Mouse (Mus musculus) forebrain, embryonic 14.5 days (tissue): ENCODE data around the gene Prkcd. TPM values are rescaled to one million over a fixed set of nuclear protein-coding genes. Genes with fewer than 3 reads are reported as not detected.

ENCODE experiments used
- ATAC-seq: fragments of 200-750 bp; cut with Nextera tagmentation; 2 replicates; pipeline ENCODE4 v1.8.0; 2017; ENCODE audit warnings: mild to moderate bottlenecking, moderate library complexity
- DNase-seq: peaks from one replicate; pipeline ENCODE4 v3.0.0-alpha.2; 2015; ENCODE audit warnings: low spot score
- H3K27ac ChIP-seq: fragments of 300-500 bp; sonication (generic); 2 replicates; pipeline ENCODE4 v1.5.1; 2014; ENCODE audit warnings: low read depth, mild to moderate bottlenecking, control low read depth, low read length, moderate library complexity
- H3K27me3 ChIP-seq: fragments of 300-500 bp; sonication (generic); replicated peaks from 2 replicates; pipeline ENCODE4 v1.6.1; 2014; ENCODE audit warnings: low read length, control low read depth, mixed read lengths; ENCODE audit not compliant: control insufficient read depth, insufficient read depth
- H3K36me3 ChIP-seq: fragments of 300-500 bp; sonication (generic); 2 replicates; pipeline ENCODE4 v1.6.1; 2014; ENCODE audit warnings: low read length, control low read depth; ENCODE audit not compliant: control insufficient read depth, insufficient read depth
- H3K4me1 ChIP-seq: fragments of 300-500 bp; sonication (generic); 2 replicates; pipeline ENCODE4 v1.6.1; 2014; ENCODE audit warnings: antibody characterized with exemption, low read length, control low read depth; ENCODE audit not compliant: control insufficient read depth, insufficient read depth
- H3K4me2 ChIP-seq: fragments of 300-500 bp; sonication (generic); 2 replicates; pipeline ENCODE4 v1.6.1; 2014; ENCODE audit warnings: mild to moderate bottlenecking, control low read depth, low read length
- H3K4me3 ChIP-seq: fragments of 300-500 bp; sonication (generic); 2 replicates; pipeline ENCODE4 v1.5.1; 2014; ENCODE audit warnings: low read depth, low read length, control low read depth
- H3K9ac ChIP-seq: fragments of 300-500 bp; sonication (generic); 2 replicates; pipeline ENCODE4 v1.6.1; 2014; ENCODE audit warnings: mild to moderate bottlenecking, low read length, control low read depth, moderate library complexity
- H3K9me3 ChIP-seq: fragments of 300-500 bp; sonication (generic); replicated peaks from 2 replicates; pipeline ENCODE4 v1.6.1; 2016; ENCODE audit warnings: low read length, control low read depth, mixed read lengths; ENCODE audit not compliant: control insufficient read depth
- WGBS: fragments of 180-500 bp; shearing (Covaris S2); extraction: QIAGEN DNeasy Blood & Tissue Kit; methylation state at CpG from one replicate; pipeline ENCODE4 v1.1.7; 2014; 5-methylcytosine and 5-hydroxymethylcytosine counted together
- polyA plus RNA-seq: library from polyadenylated mRNA; unstranded; fragments of >200 nt; fragmentation: Nextera tagmentation; extraction: Ambion mirVana; gene quantifications from 2 replicates; pipeline ENCODE4 v1.2.1, GENCODE M21; 2014

Gene Prkcd
- polyA plus RNA-seq, 1 experiment from 2014 or later = 17.9 TPM

DNA sequence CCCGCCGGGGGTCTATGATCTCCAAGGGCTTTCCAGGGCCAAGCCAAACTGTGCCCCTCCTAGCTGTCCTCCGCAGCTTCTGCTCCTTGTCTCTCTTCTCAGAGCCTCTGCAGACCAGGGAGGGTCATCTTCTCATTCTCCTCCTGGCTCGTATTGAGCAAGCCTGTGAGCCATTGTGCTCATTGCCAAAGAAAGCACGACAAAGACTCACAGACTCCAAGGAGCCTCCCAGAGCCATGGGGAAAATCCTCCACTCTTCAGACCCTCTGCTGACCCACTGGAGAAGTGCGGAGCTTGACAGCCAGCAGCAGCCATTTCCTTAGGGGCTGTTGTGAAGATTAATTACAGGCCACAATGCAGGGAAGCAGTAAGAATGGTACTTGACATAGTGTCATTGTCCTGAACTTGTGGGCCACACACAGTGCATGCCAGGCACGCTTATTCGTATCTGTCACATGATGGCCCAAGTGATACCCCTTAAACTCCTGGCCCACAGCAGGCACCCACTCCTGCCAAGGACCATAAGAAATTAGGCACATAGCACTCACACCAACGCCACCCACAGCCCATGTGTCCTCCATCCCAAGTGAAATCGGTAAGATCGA lies 35.9 kb downstream of the Prkcd start:
- H3K4me2 ChIP-seq = no peak overlapping the region
- 74% methylated on average over 11 of the region's 11 CpGs for WGBS
- H3K36me3 ChIP-seq = no peaks in the 10 kb centered on the region
- no peak for ATAC-seq
- no peaks in the 10 kb centered on the region for H3K27me3 ChIP-seq
- H3K4me1 ChIP-seq = peaks cover 20% of the 10 kb centered on the region
- H3K27ac ChIP-seq = no peak overlapping the region
- H3K4me3 ChIP-seq = no peak overlapping the region
- no peaks in the 10 kb centered on the region for H3K9me3 ChIP-seq
- H3K9ac ChIP-seq = no peak overlapping the region
- DNase-seq = no peak

GRCm38 (mm10) chr14:30586780-30587461 lies 39.1 kb downstream of the Prkcd start:
- no peaks in the 10 kb centered on the region for H3K9me3 ChIP-seq
- H3K27ac ChIP-seq = peak overlapping the region; percentile 40; the same call in 1 of the 2 replicates
- H3K9ac ChIP-seq = no peak overlapping the region
- ATAC-seq (peak; percentile 82), DNase-seq (peak; percentile 86)
- H3K27me3 ChIP-seq = no peaks in the 10 kb centered on the region
- H3K36me3 ChIP-seq = no peaks in the 10 kb centered on the region
- no peak overlapping the region for H3K4me2 ChIP-seq
- WGBS = 33% methylated on average over 7 of the region's 7 CpGs
- H3K4me1 ChIP-seq = peaks cover 5% of the 10 kb centered on the region; the same call in 1 of the 2 replicates
- H3K4me3 ChIP-seq = no peak overlapping the region

GRCm38 (mm10) chr14:30585323-30585722 lies 40.7 kb downstream of the Prkcd start:
- ATAC-seq (no peak), DNase-seq (no peak)
- Histone ChIP-seq H3K36me3 (no peaks in the 10 kb centered on the region), H3K4me1 (peaks cover 5% of the 10 kb centered on the region; the same call in 1 of the 2 replicates), H3K4me2 (no peak overlapping the region), H3K27ac (no peak overlapping the region), H3K9me3 (no peaks in the 10 kb centered on the region), H3K4me3 (no peak overlapping the region), H3K9ac (no peak overlapping the region), H3K27me3 (no peaks in the 10 kb centered on the region)
- WGBS = 88% methylated on average over 5 of the region's 5 CpGs

GRCm38 (mm10) chr14:30584497-30585251 lies 41.3 kb downstream of the Prkcd start:
- Histone ChIP-seq H3K4me3 (no peak overlapping the region), H3K27me3 (no peaks in the 10 kb centered on the region), H3K36me3 (no peaks in the 10 kb centered on the region), H3K4me1 (peaks cover 5% of the 10 kb centered on the region; the same call in 1 of the 2 replicates), H3K27ac (no peak overlapping the region), H3K4me2 (no peak overlapping the region), H3K9me3 (no peaks in the 10 kb centered on the region), H3K9ac (0 out of 2 replicates have a peak overlapping the region, but pooled peaks have one; percentile 17)
- DNase-seq = no peak
- ATAC-seq = no peak
- WGBS = 42% methylated on average over 19 of the region's 19 CpGs

- DNase-seq (no peak), ATAC-seq (no peak)
- no peak overlapping the region for H3K27ac ChIP-seq
- H3K9ac ChIP-seq = no peak overlapping the region
- H3K4me1 ChIP-seq = peaks cover 5% of the 10 kb centered on the region; the same call in 1 of the 2 replicates
- WGBS = 67% methylated on average over 2 of the region's 2 CpGs
- no peak overlapping the region for H3K4me2 ChIP-seq
- H3K9me3 ChIP-seq = no peaks in the 10 kb centered on the region
- no peaks in the 10 kb centered on the region for H3K27me3 ChIP-seq
- no peaks in the 10 kb centered on the region for H3K36me3 ChIP-seq
- H3K4me3 ChIP-seq = no peak overlapping the region
These were observed 41.9 kb downstream of the Prkcd start for GRCm38 (mm10) chr14:30584077-30584476.

DNA sequence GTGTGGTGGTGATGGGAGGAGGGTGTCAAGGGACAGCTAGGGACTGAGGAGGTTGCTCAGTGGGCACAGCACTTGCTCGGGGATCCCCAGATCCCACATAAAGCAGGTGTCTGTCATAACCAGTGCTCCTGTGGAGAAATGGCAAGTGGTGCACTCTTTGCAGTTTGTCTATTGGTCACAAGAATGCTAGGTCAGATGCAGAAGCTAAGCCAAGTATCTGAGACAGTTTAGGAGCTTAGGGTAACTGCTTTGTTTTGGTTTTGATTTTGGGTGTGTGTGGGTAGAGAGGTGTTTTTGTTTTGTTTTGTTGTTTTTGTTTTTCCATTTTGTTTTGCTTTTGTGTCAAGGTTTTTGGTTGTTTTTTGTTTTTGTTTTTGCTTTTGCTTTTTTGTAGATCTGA lies 44.8 kb downstream of the Prkcd start:
- no peak for ATAC-seq
- Histone ChIP-seq H3K4me3 (no peak overlapping the region), H3K36me3 (peaks cover 4% of the 10 kb centered on the region; the same call in 1 of the 2 replicates), H3K27me3 (no peaks in the 10 kb centered on the region), H3K27ac (no peak overlapping the region), H3K4me1 (no peaks in the 10 kb centered on the region; the same call in 1 of the 2 replicates), H3K9me3 (no peaks in the 10 kb centered on the region), H3K9ac (no peak overlapping the region), H3K4me2 (no peak overlapping the region)
- 71% methylated on average over 1 of the region's 1 CpGs for WGBS
- no peak for DNase-seq

DNA sequence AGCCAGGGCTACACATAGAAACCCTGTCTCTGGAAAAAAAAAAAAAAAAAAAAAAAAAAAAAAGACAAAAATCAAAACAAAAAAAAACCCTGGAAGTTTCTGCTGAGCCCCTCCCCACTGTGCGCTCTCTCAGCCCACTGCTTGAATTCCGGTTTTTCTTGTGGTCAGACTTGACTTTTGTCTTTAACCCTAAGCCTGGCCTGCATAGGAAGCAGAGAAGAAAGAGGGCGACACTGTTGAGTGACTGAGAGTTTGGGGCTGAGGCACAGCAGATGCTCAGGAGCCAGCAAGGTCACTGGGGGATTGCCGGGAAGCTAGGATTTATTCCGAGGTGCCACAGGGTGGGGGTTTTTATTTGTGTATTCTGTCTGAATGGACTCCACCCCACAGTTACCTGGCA lies 46.1 kb downstream of the Prkcd start:
- H3K4me2 ChIP-seq = no peak overlapping the region
- H3K9ac ChIP-seq = no peak overlapping the region
- H3K36me3 ChIP-seq = peaks cover 17% of the 10 kb centered on the region
- H3K4me3 ChIP-seq = no peak overlapping the region
- no peaks in the 10 kb centered on the region for H3K9me3 ChIP-seq
- H3K27me3 ChIP-seq = no peaks in the 10 kb centered on the region
- no peak overlapping the region for H3K27ac ChIP-seq
- no peaks in the 10 kb centered on the region for H3K4me1 ChIP-seq
- no peak for ATAC-seq
- no peak for DNase-seq
- 36% methylated on average over 5 of the region's 5 CpGs for WGBS

DNA sequence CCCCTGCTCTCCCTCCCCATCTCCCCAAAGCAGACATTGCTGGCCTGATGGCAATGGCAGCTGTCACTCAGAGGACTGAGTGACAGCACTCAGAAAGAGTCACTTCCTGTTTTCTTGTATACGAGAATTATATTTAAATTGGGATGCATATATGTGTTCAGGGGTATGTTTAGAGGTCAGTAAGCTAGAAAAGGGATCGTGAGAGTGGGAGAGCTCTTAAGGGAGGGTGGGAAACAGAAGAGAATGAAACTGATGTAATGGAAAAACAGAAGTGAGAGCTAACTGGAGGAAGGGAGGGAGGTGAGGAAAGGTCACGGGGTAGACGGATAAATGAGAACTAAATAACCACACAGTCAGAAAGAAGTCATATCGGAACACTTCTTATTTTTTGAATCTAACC lies 46.8 kb downstream of the Prkcd start:
- ATAC-seq (no peak), DNase-seq (no peak)
- no peaks in the 10 kb centered on the region for H3K9me3 ChIP-seq
- no peak overlapping the region for H3K4me3 ChIP-seq
- 84% methylated on average over 5 of the region's 5 CpGs for WGBS
- no peak overlapping the region for H3K4me2 ChIP-seq
- H3K36me3 ChIP-seq = peaks cover 23% of the 10 kb centered on the region
- H3K9ac ChIP-seq = no peak overlapping the region
- no peaks in the 10 kb centered on the region for H3K4me1 ChIP-seq
- no peaks in the 10 kb centered on the region for H3K27me3 ChIP-seq
- no peak overlapping the region for H3K27ac ChIP-seq
